Mouse (Mus musculus): ENCODE measurements at regions not wholly inside any gene's neighbourhood (a gene's known extent, or its start where the extent isn't known, plus 50 kb on each side); places are given as distances from the start of the nearest gene placed in this dataset.
"Not testable (repeated sequence)": the region's sequence is repeated elsewhere in the genome, so short reads cannot be mapped to it uniquely, and the experiment has no call there.

DNA sequence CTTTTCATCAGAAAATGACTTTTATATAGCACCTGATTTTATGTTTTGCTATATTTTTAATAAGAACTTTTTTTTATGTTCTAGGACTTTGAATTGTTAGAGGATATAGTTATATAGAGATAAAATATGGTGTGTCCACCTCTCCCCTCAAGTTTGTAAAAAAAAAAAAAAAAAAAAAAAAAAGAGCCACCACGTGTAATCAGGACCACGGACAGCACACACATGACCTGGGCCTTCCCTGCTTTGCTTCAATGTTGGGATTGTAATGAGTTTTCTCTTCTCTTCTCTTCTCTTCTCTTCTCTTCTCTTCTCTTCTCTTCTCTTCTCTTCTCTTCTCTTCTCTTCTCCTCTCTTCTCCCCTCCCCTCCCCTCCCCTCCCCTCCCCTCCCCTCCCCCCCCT, 78.5 kb downstream of the 1700010I14Rik start:
- DNase-seq (ENCODE audit: low spot score in 2 of 2) = not testable (repeated sequence)

DNA sequence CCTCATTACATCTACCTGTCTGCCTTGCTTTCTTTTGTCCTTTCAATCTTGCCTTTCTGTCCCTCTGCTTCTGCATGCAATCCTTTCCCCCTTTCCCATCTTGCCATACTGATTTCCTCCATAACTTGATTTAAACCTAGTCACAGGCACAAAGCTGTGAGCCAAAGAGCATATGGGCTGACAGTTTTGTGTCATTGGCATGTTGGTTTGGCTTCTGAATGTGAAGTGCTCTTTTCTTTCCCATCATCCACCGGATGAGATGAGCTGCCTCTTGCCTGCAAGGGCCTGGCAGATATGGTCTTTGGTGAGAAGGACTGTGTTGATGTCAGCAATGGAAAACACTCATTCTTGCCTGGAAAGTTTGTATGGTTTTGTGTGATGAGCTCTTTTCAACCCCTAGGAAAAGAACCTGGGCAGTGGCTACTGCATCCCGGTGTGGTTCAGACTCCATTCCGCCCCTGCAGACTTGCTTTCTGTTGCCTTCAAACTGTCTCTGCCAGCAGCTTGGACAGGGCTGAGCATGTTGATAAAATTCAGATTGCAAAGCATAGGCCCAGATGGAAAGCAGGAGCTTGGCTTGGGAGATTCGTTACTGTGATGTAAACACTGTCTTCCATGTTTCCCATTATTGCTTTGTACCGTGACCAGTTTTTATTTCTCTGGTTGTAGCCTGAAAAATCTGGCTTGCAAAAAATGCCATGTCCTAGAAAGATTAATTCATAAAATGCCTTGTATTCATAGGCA, 80.9 kb downstream of the 1700010I14Rik start:
- DNase-seq (ENCODE audit: low spot score in 2 of 2) = no peak

DNA sequence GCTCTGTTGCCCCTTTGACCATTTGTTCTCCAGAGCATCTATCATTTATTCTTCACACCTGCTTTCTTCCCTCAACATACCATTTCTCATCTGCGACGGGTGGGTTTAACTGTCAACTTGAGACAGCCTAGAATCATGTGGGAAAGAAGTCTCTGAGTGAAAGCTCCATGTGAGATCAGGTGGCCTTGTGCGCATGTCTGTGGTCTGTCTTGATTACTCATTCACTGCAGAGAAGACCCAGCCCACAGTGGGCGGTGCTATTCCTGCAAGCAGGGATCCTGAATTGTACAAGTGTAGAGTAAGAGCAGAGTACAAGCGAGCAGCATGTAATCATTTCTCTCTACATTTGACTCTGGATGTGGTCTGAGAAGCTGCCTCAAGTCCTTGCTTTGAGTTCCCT, 95.5 kb downstream of the 1700010I14Rik start:
- DNase-seq (ENCODE audit: low spot score in 2 of 2) = no peak

DNA sequence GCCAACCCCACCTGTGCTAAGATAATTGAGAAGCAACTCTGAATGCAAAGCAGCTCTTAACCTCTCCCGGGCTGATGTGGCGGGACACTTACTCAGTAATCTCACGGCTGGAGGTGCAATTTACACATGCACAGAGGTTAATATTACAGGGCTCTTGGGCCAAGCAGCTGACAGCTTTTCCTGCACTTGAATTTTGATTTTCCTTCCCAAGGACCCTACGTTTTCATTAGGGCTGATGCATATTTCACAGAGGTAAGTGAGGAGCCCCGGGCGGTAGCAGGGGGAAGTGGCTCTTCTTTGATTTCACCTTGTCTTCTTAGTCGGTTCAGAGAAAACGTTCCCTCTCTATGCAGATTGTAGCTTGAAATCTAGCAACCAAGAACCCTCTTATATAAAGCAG, 139.7 kb downstream of the 1700010I14Rik start:
- no peak for DNase-seq (ENCODE audit: low spot score in 2 of 2)

DNA sequence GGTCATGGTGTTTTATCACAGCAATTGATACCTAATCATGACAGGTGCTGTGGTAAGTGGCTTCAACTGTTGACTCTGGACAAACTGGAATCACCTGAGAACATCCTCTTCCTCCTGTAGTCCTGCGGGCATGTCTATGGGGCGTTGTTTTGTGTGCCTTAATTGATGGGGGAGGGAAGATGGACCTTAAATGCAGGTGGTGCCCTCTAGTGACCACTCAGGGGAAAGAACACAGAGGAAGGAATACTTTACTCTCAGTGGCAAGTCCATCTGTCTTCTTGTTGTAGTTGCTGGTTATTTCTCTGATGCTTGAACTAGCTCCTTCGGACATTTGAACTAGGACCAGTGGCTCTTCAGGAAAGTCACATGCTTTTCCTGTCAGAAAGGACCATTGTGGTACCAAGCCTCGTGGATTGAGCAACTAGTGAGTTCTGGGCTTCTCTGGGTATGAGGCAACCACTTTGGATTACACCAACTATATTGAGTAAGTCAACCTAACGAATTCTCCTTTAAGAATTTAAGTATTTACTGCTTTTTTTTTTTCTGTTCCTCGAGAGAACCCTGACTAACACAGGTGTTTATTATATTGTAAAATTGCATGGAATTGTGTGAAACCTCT, 157.6 kb downstream of the 1700010I14Rik start:
- no peak for DNase-seq (ENCODE audit: low spot score in 2 of 2)

DNA sequence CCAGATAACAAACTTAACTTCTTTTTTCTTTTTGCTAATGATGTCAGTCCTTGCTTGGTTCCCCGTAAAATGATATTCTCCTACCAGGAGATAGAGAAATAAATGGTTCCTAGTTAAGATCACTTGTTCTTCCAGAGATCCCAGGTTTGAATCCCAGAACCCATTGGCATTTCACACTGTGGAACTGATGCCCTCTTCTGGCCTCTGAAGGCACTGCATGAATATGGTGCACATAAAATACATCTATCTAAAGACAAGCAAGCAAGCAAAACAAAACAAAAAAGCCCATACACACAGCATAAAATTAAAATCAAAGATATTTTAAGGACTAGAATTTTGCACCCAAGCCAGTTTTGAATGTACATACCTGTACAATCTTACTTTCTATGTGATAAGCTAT, 162.5 kb downstream of the 1700010I14Rik start:
- DNase-seq (ENCODE audit: low spot score in 2 of 2) = no peak

DNA sequence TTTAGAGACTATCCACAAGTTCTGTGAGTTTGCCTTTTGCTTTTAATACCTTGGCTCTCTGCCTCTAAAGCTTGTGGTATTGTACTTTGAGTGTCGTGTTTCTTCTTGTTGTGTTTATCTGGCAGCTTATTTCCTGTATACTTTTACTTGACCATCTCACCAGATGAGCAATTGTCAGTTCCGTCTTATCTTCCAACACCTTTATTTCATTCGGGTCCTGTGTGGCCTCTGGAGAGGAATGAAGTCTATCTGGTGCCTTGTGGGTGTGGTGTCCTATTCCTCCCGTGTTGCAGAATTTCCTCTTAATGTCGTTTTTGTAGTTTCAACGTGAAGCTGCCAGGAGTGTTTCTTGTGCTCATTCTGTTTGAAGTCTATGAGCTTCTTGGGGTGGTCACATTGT, 174.0 kb downstream of the 1700010I14Rik start:
- no peak for DNase-seq (ENCODE audit: low spot score in 2 of 2)

DNA sequence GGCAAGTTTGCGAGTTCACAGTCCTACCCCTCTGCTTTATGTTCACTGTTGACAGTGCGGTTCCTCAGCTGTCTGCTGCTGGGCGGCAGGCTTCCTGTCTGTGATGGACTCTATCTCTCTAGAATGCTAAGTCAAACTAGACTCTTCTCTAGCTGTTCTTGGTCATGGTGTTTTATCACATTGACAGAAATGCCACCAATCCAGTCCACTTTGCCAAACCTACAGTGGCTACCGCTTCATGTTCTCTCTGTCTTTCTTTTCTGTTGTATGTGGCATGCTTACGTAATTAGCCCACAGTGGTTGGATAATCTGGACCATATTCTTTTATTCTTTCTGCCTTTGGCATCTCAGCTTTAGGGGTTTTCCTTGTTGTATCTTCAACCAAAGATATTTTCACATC, 174.5 kb downstream of the 1700010I14Rik start:
- no peak for DNase-seq (ENCODE audit: low spot score in 2 of 2)

DNA sequence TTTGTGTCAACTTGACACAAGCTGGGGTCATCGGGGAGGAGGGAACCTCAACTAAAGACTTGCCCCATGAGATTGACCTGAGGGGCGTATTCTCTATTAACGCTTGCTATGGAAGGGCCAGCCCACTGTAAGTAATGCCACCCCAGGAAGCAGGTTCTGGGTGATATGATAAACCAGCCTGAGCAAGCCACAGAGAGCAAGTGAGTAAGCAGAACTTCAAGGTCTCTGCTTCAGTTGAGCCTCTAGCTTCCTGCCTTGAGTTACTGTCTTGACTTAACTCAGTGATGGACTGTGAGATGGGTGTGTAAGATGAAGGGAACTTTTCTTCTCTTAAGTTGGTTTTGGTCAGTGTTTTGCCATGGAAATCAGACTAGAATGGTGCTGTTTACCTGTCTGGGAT, 175.2 kb downstream of the 1700010I14Rik start:
- no peak for DNase-seq (ENCODE audit: low spot score in 2 of 2)

DNA sequence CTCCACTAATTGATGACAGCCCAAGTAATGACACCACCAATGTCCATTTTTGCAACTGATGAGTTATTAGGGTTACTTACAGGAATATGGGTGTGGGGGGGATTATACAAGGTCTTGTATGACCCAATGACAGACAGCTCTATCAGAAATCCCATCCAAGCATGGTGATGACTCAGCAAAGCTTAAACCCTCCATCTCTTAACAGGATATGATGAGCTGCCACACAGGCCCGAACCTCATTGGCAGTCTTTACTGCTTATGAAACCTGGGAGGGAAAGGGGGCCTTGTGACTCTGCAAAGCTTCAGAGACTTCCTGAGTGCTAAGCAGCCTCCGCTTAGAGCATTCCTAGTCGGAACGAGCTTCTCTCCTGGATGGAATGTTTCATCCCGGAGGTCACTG, 176.4 kb downstream of the 1700010I14Rik start:
- DNase-seq (ENCODE audit: low spot score in 2 of 2) = no peak

DNA sequence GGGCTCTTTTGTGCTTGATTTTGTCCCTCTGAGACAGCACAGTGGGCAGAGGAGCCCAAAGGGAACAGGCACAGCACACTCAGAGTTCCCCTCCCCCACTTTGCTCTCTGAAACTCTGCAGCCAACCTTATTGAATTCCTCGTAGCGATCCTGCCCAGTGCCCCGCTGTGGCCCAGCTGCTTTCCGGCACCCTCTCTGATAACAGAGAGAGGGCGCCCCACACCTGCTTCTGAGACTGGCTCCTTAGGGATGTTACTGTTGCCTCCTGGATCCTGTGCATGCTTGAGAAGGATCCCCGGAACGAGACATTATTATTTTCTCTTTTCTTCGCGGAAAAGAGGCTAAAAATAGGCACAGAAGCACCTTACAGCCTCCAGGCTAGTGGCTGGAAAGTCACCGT, 179.0 kb downstream of the 1700010I14Rik start:
- DNase-seq (ENCODE audit: low spot score in 2 of 2) = no peak

DNA sequence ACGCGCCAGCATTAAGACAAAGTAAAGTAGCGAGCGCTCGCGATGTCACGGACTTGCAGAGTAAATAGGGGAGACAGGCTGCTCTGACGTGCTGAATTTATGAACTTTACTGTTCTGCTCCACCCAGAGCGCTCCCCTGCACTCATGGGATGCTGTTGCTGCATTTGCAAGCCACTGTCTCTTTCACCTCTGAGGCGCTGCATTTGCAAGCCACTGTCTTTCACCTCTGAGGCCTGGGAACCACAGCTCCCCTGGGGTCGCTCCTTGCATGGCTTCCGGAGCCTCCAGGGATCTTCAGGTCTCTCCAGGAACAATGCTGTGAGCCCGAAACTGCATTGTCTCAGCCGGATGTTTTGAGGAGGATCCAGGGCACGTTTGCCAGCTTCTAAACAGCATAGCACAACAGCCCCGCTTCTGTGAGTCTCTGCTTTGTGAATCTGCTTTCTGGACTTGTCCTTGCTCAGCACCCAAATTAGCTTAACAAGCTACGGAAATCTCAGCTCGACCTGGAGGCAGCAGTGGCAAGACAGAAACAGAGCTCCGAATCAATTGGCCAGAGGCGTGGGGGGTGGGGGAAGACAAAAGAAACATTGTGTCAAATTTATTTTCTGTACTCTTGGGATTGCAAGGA, 179.6 kb downstream of the 1700010I14Rik start:
- no peak for DNase-seq (ENCODE audit: low spot score in 2 of 2)

DNA sequence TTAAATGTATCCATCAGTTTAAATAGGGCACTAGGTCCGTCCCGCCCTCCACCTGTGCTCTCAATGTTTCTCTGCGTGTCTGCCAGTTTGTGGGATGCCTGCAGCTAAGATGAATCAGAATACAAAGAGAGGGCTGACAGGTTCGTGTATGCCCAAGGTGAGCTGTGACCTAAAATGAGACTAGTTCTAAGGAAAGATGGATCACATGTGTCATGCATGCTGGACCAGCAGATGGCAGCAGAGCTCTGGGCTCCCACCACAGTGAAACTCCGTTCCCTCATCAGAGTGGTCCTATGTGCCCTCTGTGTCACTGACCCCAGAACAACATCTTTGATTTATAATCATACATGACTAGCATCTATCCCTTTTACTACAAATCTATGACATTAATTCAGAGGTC, 180.3 kb downstream of the 1700010I14Rik start:
- DNase-seq (ENCODE audit: low spot score in 2 of 2) = peak in 1 of 2 experiments; percentile 73

DNA sequence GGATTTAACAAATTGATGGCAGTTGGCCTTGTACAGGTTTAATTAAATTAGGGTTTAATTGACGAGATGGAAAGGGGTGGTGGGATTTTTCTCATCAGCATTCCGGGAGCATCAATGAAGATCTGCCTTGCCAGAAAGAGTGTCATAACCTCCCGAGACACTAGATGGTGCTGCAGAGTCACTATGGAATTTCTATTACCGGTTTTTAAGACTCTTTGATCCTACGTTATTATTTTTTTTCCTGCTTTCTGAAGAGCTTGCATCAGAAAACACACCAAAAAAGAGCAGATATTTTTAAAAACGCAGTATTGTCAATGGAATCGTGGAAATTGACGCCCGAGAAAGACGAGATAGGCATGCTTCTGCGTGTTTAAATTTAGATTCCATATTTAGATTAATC, 181.2 kb downstream of the 1700010I14Rik start:
- DNase-seq (ENCODE audit: low spot score in 2 of 2) = no peak

DNA sequence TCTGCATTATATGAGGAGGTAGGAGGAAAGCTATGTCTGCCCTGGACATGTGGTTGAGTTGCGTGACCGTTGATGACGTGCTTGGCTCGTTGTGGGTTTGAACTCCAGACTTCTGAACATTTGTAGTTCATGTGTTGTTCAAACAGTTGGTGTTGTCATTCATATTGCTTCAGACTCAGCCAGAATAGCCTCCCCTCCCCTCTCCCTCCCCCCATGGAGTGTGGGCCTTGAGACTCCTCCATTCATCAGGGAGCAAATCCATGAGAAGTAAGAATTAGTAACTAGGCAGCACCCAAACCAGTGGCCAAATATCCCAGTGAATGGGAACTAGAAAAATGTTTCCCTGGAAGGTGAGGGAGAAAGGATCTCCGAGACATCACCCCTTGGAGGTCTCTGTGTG, 209.0 kb downstream of the 1700010I14Rik start:
- DNase-seq (ENCODE audit: low spot score in 2 of 2) = no peak

DNA sequence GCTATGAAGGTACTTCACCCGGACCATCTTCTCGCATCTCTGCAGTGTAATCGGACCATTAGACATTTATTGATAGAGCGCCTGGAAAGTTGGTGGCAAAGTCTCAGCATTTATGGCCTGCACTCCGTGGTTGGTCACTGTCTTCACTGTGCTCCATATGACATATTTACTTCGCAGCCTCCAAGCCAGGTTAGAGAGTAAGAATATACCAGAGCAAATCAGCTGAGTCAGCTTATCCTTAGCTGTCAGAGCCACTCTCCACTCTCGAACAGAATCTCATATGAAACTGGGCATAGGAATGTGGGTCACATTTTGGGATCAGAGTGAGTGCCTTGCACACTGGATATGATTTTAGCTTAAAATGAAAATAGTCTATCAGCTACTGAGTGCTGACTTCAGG, 212.3 kb downstream of the 1700010I14Rik start:
- no peak for DNase-seq (ENCODE audit: low spot score in 2 of 2)

DNA sequence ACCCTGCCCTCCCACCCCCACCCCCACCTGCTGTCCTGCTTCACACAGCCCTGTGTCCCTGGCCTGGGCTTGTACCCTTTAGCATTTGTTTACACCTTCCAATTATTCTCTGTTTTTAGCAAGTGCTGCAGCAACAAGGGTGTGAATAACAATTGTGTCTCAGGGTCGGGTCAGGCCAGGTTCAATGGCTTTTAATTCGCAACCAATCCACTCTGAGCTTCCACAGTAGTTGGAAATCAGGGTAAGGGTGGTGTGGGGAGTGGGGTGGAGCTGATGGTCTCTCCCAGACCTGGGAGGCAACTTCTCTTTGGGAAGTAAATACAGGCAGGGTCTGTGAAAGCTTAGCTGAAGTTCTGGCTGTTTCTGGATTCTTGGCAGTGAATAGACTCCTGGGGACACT, 214.4 kb downstream of the 1700010I14Rik start:
- no peak for DNase-seq (ENCODE audit: low spot score in 2 of 2)

DNA sequence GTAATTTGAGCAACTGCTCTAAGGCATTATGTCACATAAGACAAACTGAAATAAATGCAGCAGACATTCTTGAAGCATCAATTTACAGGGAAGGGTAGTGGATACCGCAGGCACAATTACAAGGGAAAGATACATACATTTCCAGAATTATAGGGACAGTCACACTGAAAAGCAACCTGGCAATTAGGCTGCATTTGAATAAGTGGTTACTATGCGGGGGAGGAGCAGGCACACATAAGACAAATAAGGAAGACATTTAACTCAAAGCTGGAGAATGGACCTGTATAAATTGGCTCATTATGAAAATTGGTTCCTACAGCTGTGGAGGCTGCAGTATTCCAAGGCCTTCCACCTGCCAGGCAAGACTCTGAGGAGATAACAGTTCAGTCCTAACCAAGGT, 211.2 kb upstream of the Gm17728 start:
- DNase-seq (ENCODE audit: low spot score in 2 of 2) = no peak

DNA sequence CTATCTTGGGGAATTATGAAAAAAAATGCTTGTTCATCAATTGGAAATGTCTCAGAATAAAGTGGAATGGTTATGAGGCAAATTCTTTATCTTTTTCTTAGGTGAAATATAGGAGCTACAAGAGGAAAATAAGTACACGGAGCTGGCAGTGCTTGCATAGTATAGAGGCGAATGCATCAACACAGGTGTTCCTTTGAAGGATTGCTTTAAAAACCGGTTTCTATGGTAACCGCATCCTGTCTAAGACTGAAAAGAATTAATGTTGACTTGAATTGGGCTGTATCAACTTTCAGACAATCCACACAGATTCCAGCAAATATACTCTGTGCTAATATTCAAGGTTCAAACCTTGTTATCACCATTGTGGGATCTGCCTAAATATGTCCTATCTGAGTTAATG, 198.8 kb upstream of the Gm17728 start:
- no peak for DNase-seq (ENCODE audit: low spot score in 2 of 2)

DNA sequence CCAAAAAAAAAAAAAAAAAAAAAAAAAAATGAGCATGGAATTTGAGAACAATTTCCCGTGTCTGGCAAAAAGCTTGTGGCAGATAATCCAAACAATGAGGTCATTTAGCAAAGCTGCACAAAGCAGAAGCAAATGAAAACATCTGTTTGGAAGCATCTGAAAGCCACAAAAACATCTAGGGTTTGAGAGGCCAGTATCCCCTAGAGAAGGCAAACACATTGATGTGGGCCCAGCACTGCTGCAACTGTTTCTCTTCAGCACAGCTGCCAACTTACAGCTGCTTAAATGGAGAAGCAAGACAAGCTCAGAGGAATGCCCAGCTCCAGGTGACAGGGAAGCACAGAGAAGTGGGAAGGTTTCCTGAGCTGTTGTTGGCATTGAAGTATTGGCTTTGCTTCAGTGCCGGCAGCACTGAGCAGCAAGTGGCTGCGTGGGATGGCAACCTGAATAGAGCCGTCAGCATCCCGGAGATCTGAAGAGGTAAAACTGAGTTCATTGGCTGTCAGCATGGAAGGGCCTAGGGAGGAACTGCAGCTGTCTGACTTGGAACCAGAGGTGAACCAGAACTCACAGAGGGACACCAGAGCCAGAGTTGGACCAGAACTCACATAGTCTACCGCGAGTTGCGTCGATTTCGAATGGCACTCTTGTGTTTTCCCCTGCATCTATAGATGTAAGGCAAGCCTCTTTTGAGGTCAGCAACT, 193.8 kb upstream of the Gm17728 start:
- no peak for DNase-seq (ENCODE audit: low spot score in 2 of 2)

DNA sequence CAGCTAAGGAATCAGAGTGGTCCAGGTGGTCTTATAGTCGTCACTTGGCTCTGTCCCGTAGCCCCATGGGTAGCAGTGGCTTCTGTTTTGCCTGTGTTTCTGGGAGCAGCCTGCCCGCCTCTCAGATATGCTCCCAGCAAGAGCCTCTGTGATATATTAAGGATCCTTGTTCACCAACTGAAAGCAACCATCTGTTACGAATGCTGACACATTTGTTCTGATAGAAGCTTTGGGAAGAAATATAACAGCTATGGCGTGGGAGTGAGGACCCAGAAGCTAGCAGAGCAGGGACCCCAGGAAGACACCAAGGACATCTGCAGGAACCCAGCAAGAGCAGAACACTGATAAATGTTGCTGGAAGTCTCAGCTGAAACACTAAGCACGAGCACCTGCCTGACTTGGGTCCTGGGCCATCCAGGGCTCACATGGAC, 186.7 kb upstream of the Gm17728 start:
- peak in 1 of 2 experiments; percentile 36 for DNase-seq (ENCODE audit: low spot score in 2 of 2)

DNA sequence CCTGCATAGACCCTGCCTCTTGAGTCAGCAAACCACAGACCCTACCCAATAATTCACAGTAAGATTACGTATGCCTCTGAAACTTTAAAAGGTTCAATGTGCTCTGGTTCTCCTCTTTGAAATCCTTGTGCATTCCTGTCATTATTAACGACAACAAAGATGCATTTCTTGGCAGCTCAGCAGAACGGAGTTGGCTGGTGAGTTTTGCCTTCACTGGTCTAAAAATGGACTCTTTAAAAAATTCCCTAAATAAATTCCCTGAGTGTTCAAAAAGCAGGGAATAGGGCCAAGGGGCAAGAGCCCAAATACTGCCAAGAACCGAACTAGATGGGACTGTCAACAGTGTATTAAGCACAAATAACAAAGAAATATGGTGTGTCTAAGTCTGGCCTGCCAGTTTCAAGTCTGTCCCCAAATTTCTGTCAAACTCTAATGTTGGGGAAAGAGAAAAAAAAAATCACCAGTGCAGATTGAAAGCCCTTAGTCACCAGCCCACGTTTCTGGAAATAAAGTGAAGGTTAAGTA, 163.2 kb upstream of the Gm17728 start:
- no peak for DNase-seq (ENCODE audit: low spot score in 2 of 2)

Measured in spleen, postnatal 4 days (tissue).